Mouse (Mus musculus): ENCODE measurements at regions not wholly inside any gene's neighbourhood (a gene's known extent, or its start where the extent isn't known, plus 50 kb on each side); places are given as distances from the start of the nearest gene placed in this dataset.

DNA sequence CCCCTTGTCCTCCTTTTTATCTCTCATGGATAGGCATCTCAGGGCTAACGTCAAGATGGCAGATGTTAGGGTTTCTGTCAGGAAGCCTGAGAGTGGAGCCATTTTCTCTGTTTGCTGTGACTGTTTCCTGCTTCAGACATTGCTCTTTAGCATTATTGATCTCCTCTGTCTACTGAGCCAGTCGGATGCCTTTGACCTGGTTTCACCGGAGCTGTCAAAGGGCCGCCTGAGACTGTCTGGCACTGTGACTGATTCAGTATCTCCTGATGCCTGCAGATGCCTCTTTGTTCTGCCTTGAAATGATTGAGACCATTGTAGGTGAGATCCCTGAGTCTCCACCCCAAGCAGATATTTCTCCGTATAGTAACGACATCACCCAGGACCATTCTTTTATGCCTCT is 239.5 kb upstream of the Ubash3b start:
- in situ Hi-C loops (cut with MboI, MseI): no loop called here

DNA sequence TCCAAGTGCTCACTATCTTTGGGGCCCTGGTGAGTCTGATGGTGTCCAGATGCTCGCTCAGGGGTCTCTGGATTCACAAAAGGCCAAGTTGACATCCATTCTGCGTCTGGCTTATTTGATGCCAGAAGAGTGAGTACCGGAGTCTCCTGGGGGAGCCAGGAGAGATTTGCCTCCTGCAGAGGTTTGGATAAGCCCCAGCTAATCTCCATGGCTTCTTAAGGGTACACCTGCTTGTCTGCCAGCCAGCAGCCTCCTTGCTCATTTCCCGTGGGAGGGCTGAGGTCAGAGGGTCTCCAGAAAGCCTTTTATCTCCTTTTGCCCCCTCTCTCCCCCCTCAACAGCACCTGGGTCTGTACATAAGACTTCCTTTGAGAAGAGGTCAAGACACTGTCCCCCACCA is 234.0 kb upstream of the Ubash3b start:
- in situ Hi-C loops (cut with MboI, MseI): no loop called here

DNA sequence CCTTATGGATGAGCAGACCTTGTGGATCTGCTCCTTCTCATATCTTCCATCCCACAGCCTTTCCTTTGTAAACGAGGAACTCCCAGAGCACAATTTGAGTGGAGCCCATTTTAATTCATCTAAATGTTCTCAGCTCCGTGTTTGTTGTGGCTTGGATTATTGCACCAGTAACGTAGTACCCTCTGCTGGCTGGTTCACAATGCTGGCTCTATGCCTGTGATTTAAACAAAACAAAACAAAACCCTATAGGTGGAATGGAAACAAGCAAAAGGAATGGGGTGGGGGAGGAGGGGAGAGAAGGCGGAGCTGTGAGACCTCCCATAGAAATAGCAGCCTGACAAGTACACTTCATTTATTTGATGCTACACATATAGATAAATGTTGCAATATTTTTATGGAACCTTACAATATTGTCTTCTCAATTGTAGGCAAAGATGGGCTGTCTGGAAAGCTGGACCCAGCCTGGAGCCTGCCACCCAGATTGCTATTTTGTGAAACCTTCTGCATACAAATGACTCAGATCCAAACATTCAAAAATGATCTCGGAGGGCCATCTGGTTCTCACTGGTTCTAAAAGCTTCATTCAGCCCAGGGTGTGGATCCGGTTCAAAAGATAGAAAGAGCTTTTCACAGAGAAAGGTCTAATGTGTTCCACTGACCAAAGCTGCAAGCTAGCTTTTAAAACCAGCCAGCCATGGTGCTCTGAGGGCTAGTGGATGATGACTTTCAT is 230.3 kb upstream of the Ubash3b start:
- in situ Hi-C loops (cut with MboI, MseI): no loop called here

DNA sequence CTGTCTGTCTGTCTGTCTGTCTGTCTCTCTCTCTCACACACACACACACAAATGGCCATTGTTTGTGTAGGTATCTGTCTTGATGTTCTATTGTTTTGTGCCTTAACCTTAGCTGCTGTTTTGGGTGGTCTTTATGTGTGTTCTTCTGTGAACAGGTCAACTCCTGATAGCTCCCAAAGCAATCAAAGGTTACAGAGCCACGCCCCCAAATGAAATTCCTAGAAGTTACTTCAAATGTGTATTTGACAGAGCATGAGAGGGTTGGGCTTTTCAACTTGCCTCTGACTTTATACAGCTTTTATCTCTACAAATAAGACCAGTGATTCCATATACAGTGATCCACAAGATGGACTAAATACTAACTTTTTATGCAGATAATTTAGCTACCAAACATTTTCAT is 217.8 kb upstream of the Ubash3b start:
- in situ Hi-C loops (cut with MboI, MseI): loop anchor here (10.0 kb wide), 1 partner anchor 786 kb away; no protein-coding TSS in a partner anchor

DNA sequence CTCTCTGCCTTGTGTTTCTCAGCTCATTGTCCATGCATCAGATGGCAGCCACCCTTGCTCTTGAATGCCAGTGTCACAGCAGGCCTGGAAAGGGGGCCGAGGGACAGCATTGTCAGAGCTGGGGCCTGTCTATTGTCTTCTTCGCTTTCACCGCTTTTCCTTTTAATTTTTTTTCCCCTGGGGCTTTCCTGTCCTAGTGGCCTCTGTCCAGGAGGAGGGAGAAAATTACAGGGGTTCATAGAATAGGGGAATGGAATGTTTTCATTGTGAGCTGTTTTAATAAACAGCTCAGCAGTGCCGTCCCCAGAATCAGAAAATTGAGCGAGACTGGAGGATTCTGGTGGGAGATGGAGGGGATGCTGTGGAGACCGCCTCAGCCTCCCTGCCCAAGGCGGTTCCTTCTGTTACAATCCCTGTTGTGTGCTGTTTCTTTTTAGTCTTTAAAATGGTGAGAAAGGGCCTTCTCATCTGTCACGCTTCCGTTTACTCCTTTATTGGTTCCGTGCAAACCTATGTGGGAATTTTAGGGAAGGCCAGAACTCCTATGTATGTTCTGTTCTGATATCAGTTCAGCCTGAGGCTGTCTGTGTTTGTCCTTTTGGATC is 217.2 kb upstream of the Ubash3b start:
- in situ Hi-C loops (cut with MboI, MseI): loop anchor here (10.0 kb wide), 1 partner anchor 786 kb away; no protein-coding TSS in a partner anchor

DNA sequence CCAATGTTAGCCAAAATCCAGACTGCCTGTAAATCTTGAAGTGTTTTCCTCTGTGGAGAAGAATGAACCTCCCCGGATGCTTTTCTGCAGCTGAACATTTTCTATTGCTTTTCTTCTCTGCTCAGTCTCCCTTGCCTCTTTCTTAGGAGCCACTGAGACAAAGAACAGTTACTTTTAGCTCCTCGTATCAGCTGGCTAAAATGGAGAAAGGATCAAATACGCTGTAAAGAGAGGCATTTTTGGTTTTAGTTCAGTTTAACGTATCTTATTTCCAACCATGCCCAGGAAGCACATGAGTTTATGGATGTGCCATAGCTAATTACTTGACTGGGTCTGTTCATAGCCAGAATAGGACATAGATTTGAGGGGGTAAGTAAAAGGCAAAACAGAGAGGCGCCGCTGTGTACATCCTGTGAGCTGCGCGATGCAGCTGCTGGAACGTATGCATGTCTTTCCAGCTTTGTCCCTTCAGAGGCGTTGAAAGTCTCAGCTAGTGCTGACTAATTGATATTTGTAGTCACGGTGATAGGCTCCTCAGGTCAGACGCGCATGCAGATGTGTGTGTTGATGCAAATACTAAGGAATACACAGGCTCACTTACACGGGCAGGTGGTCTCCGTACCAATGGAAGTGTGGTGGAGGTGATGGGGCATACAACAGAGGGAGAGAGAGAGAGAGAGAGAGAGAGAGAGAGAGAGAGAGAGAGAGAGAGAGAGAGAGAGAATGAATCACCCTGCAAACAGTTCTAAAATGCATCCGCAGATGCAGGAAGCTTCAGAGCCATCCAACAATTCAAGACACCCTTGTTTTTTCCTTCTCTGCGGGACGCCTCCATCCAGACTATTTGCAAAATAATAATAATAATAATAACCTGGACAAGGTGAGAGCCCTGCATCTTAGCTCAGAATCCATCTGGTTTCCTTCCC is 216.5 kb upstream of the Ubash3b start:
- in situ Hi-C loops (cut with MboI, MseI): loop anchor here (10.0 kb wide), 1 partner anchor 787 kb away; no protein-coding TSS in a partner anchor

DNA sequence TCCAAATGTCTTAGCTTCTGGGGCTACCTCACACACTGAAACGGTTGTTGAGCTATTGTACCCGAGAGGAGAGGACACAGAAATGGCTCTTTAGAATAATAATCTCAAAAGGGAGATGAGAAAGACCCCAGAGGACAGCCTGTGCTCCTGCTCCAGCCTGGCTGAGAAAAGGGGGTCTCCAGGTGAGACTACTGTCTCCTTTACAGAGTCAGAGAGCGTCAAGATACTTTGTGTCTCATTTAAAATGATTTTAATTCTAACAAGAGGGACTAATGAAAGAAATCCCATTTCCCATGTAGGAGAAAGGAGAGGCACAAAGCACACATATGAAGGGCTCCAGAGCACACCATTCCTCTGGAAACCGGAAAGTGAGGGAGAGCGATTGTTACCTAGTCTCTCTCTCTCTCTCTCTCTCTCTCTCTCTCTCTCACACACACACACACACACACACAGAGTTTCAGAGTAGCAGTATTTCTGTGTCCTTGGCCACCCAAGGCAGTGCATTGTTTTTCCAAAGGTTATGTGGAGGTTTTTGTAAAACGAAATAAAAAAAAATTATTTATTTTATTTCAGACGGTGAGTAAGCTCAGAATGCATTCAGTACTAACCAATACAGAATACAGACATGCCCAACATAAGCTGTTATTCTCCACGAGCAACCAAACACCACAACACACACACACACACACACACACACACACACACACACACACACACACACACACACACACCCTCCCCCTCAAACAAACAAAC is 215.6 kb upstream of the Ubash3b start:
- in situ Hi-C loops (cut with MboI, MseI): loop anchor here (10.0 kb wide), 1 partner anchor 788 kb away; no protein-coding TSS in a partner anchor

DNA sequence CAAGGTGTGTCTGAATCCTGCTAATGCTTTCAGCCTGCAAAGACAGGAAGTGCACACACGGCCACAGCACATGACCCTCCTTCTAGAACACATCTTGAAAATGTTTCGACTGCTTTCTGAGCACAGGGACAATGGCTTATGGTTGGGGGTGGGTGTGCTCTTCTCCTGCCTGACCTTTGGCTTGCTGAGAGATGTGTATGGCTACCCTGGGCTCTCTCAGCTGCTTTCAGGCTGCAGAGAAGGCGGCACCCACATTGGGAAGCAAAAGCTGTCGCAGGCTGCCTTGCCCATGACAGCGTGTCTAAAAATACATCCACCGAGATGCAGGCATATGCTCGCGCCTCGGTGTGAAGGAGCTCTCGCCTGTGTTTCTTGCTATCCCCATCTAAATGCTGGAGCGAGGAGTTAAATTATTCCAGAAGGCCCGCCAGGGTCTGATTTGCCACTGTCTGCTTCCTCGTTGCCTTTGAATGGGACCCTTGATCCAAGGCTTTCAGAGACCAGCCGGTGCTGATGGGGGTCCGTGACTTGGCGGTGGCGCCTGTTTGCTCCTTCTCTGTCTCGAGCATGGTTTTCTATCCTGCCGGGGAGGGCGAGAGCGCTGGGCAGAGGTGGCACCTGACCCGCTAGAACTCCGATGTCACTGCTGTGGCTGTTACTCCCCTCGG is 214.6 kb upstream of the Ubash3b start:
- in situ Hi-C loops (cut with MboI, MseI): loop anchor here (10.0 kb wide), 1 partner anchor 789 kb away; no protein-coding TSS in a partner anchor

DNA sequence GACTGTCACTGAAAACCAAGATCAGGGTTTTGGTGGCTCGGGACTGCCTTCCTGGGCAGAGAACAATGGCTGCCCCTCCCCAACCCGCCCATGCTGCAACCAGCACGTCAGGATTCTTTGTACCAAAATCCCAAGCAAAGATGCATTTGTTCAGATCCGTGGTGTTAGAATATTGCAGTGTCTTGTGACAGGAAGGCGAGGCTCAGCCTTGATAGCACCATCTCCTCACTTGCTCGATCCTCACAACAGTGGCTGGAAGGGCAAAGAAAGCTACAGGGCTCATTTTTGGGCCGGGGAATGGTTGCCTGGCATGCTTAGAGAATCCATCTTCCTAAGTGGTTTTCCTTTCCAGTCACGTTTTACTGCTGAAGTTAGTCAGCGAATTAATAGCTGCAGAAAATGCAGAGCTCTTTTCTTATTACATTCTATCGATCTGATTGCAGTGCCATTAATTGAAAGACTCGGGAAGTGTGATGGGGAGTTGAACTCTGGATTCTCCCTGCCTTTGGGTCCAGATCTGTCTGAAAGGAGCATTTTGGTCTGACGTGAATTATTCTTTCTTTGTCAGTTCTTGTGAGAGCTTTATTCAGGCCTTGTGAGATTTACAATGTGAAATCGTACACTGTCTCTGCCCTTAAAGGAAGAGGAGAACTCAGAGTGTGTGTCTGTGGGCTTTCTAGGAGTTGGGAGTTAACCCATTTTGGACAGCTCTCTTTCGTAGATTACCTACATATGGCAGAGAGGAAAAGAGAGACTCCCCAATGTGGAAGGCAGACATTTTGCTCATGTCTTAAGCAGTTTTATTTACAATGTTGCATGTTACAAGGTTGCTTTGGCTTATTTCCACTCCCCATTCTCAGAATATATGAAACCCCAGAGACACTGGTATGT is 213.3 kb upstream of the Ubash3b start:
- in situ Hi-C loops (cut with MboI, MseI): loop anchor here (10.0 kb wide), 1 partner anchor 790 kb away; no protein-coding TSS in a partner anchor

DNA sequence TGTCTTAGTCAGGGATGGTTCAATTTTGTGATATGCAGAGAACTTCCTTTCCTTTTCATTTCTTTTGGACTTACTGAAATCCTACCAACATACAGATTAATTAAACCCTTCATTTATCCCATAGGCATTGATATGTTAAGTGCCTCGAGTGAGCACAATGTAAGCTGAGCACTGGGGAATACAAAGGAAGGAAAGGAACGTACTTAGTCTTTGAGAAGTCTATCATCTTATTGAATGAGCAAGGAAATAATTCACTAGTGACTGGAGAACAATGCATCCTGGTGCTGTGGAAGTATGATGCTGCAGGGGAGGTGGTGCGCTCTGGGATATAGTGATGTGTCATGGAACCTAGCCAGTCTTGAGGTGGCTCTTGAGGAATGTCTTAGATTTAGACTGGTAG is 204.9 kb upstream of the Ubash3b start:
- in situ Hi-C loops (cut with MboI, MseI): no loop called here

DNA sequence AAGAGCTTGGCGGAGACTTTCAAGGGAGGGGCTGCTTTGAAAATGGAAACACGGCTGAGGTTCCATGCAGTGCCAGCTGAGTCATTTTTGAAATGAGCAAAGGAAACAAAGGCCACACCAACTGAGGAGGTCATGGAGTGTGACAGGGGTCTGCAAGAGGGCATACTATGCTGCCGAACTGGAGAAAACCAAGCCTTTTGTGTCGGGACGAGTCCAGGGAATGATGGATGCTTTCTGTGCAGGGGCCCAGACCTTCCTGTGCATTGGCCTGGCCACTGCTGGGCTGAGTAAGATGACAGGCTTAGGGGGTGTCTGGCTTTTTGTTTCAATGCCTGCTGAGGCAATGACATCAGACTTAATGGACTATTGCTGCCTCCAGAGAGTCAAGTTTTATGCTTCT is 203.8 kb upstream of the Ubash3b start:
- in situ Hi-C loops (cut with MboI, MseI): no loop called here

DNA sequence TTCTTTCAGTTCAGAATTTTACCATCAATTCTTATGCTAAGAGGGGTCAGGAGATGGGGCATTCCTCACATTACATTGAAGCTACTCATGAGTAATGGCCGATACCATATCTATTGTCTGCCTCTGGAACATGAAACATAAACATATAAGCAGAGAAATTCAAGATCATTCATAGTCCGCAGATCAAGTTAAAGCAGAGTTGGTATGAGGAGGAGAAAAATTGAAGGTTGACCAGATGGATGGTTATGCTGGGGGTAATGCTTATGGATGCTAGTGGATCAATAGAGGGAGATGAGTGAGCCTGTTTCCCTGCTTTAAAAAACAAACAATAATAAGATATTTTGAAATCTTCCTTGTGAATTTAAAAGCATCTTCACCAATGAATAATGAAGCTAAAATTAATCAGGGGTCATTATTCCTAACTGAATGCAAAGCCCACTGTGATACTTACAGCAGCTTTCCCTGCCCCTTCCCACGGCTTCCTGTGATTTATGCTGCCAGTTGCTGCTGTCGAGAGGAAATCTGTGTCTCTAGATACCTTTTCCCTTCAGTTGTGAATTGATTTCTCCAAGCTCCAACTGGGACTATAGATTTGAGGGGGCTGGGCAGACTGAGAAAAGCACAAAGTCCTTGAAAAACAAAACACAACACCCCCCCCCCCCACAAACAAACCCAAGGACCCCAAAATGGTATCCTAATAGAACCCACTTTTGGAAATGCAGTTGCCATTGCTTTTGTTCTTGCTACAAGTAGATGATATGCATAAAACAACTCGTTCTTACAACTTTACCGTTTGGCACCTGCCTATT is 203.1 kb upstream of the Ubash3b start:
- in situ Hi-C loops (cut with MboI, MseI): no loop called here

DNA sequence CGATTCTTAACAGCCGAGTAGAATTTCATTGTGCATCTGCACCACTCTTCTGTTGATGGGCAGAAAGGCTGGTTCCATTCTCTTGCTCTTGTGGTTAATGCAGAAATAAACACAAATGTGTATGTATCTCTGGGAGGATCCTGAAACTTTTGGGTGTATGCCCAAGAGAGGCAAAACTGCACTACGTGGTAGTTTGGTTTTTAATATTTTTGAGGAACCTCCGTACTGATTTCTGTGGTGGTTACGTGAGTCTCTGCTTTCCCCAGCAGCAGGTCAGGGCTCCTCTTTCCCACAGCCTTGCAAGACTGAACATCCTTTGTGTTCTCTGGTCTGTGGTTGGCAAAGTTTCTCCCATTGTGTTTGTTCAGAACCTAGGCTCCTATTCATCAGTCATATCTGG is 198.9 kb upstream of the Ubash3b start:
- in situ Hi-C loops (cut with MboI, MseI): no loop called here

DNA sequence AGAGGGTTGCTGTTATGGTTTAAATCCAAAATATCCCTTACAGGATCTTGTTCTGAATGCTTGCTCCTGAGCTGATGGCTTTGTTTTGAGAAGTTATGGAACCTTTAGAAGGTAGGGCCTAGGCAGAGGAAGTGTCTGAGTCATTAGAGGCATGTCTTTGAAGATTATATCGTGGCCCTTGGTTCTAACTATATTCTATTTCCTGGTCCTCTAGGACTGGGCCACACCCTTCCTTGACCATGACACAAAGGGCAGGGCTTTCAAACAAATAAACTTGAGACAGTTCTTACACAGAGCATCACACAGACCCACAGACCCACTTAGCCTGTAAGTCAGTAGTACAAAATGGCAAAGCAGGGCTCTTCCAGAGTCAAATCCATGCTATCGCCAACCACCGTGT is 197.8 kb upstream of the Ubash3b start:
- in situ Hi-C loops (cut with MboI, MseI): no loop called here

DNA sequence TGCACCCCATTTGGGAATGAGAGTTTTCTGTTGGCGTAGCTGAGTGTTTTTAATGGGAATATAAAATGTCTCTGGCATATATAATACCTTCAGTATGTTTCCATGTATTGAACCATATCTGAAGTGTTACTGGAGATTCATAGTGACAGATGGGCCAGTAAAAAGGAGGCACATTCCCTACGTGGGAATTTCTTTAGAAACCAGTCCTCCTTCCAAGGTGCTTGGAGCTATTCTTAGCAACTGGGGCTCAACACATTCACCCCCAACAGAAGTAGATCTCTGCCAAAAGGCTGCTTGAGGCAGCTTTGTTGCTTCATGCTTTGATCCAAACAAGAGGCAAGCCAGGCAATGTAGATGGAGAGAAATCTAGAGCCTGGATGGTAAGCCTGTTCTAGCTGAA is 183.8 kb upstream of the Ubash3b start:
- in situ Hi-C loops (cut with MboI, MseI): no loop called here

DNA sequence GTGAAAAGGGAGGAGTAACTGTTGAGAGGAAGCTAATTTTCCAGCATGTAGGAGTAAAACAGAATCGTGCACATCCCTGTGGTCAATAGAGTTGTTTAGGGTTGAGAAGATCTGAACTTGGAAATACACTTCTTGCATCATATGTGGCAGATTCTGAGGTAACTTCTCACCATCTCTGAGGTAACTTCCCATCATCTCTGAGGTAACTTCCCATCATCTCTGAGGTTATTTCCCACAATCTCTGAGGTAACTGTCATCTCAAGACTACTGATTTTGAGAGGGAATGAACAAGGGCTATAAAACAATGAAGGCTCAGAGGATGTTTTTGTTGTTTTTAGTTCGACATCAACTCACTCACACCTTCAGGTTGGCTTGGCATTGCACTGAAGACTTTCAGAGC is 175.9 kb upstream of the Ubash3b start:
- in situ Hi-C loops (cut with MboI, MseI): no loop called here

DNA sequence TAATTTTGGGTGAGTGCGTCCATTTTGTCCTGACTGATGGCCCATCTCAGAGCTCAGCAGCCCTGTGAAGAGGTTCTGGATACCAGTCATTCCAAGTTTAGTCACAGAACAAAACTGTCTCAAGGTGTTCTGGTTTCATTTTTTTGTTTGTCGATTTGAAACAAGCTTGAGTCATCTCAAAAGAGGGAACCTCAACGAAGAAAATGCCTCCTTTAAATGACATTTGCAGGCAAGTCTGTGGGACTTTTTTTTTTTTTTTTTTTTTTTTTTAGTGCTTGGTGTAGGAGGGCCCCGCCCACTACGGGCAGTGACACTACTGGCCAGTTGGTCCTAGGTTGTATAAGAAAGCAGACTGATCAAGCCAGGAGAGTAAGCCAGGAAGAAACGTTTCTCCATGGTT is 175.3 kb upstream of the Ubash3b start:
- in situ Hi-C loops (cut with MboI, MseI): no loop called here

DNA sequence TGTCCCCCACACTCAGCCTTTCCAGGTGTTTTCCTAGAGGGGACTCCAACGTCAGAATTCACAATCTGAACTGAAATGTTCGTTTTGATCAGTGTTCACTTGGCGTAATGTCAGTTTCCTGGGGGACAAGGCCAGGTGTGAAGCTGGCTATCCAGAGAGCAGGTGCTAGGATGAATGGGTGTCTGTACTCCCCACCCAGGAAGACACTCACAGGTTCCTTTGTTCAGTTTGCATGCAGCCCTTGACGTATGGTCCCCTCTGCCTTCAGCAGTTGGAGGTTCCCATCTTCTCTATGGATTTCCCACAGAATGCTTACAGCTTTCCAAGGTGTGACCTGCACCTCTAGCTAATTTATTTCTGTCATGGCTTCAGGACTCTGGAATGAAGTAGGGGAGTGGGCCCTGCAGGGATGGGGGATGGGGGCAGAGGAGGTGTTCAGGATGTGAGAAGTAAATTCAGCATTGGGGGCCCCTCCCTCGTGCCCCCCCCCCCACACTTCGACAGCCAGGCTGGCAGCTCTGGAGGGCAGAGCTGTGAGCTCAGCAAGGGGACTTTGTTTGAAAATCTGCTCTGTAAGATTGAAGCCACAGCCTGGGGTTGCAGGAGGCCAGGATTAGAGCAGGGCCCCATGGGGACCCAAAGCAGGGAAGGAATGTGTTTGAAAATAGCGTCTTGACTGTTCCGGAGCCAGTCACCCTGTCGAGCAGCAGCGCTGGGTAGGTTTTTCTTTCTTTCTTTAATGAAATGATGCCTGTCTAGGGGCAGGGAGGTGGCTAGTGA is 173.2 kb upstream of the Ubash3b start:
- in situ Hi-C loops (cut with MboI, MseI): no loop called here
